Mouse (Mus musculus): Measurements from ENCODE around the gene Gp9.

- no peak for TF ChIP-seq CTCF (IDR thresholded peaks at IDR 0.05)
- no peak for TF ChIP-seq POLR2A (IDR thresholded peaks at IDR 0.05; ENCODE audit: insufficient read depth, low read depth, low read length)
Observed at GRCm38 (mm10) chr6:87733131-87733930, 44.5 kb upstream of the Gp9 start.
